Mouse (Mus musculus): ENCODE results near the gene Gpt2.

Gene Gpt2

DNA sequence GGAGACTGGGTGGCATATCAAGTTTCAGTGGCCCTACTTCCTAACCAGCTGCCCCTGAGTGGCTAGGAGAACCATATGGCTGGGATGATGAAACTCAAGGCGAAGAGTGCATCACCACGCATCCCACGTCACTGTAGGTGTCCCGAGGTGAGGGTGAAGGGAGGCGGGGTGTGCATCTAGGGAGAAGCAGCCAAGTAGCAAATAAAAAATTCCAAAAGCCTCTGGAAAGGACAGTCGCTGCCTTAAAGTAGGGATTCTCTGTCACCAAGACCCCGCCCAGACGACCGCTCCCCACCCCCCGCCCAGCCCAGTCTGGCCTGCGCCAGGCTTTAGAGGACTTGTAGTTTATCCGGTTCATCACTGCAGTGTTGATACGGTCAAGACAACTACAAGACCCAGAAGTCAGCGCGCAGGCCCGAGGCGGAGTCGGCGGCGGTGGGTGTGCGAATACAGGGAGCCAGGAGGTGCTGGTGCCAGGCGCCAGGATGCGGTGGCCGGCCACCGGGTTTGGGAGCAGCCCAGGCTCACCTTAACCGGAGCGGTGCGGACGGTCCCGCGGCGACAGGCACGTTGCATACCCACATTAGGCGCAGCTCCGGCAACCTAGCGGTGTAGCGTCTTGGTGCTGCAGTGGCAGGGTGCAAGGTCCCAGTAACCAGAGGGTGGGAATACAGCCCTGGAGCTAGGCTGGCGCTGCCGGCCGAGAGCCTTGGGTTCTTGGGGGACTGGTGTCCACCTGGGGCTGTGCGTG, at the start of gene Gpt2:
Gpt2 (plus strand) TSS at position 452 of the 751 bp plus-strand sequence.
- DNase-seq = peak; percentile 97

GRCm38 (mm10) chr8:85444092-85444491, 48.3 kb upstream of the Gpt2 start:
- DNase-seq = no peak

DNA sequence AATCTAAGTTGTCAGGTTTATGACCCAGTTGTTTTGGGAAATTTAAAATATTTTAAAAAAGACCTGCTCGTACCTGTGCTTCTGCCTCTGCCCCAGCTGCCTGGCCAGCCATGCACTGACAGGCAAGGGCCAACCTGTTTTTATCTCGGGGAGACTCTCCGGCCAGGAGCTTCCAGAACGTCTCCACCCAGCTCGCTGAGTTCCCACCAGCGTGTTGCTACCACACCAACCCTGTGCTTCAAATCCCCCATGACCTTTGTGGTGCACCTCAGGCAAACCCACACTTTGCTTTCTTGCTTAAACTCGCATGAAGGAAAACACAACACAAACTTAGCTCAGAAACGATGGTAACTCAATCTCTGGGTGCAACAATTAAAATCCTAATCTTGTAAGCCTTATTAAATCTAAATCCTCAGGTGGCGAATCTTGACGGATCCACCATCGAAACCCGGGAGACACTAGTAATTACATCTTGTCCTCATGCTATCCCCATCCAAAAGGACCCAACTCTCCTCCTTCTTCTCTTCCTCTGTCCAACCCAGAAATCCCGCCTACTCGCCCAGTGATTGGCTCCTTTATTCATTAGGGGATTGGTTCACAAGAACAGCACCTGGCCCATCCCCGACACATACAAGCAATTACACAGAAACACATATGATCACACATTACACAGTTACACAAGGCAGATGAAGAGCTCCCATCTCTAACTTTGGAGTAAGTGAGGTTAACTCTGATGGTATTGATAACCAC, 46.3 kb upstream of the Gpt2 start:
- no peak for DNase-seq

- DNase-seq = no peak
Observed at GRCm38 (mm10) chr8:85450335-85450734, 42.0 kb upstream of the Gpt2 start.

DNA sequence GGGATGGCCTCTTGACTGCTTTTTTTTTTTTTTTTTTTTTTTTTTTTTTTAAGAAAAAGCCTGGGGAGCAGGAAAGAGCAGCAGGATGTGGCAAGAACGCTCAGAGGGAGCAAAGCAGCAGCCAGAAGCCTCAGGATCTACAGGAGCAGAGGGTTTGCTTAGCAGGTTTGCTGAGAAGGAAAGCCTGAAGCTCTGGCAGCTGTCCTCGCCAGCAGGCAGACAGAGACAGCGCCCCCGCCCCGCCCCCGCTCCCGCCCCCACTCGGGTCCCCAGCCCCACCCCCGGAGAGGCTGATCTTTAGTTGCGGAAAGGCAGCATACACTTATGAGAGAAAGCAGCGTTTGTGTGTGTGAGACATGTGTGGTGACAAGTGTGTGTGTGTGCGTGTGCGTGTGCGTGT, 40.0 kb upstream of the Gpt2 start:
- no peak for DNase-seq

DNA sequence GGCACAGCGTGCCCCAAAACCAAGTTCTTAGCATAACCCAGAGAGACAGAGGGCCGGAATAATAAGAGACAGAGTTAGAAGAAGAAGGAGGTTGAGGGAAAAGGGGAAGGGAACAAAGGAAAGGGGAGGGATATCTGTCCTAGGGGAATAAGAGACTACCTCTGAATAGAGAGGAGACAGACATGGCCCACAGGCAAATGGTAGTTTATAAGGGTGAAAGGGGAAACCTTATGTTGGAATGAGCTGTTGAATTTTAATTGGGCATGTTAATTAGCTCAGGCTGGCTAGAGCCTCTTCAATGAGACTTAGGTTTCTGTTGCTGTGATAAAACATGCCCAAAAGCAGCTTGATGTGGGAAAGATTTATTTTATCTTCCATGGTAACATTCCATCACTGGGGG, 39.1 kb upstream of the Gpt2 start:
- DNase-seq = no peak

DNA sequence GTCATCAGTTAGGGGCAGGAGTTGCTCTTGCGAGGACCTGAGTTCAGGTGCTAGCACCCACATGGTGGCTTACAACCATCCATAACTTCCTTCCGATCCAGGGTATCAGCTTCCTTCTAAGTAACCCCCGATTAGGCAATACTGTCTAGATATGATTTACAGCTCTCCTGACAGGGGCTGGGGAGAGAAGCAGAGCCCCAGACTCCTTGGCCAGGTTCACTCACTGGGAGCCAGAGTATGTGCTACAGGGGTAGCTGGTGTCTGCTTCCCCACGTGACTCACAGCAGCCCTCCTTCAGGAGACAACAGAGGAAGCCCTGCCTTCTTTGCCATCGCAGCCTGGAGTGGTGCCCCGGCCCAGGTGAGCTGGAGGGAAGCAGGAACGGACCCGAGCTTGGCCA, 37.6 kb upstream of the Gpt2 start:
- DNase-seq = no peak

DNA sequence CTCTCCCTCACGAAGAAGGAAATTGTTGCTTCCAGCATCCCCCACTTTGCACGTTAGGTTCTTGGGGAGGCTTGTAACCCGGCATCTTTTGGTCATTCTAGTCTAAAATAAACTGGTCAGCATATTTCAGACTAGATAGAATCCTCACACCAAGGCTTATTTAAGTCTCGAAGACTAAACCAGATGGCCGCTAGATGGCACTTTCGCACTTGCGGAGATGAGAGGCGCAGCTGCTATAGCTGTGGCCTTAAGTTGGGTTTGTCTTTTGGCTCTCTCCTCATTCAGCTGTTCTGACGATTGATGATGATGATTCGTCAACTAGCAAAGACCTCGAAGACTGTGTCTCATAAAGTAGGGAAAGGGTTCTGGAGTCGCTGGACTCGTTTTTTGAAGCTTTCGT, 35.8 kb upstream of the Gpt2 start:
- DNase-seq = peak; percentile 55

- DNase-seq = no peak
Observed at GRCm38 (mm10) chr8:85459582-85459981, 32.8 kb upstream of the Gpt2 start.

- DNase-seq = peak; percentile 14
Observed at GRCm38 (mm10) chr8:85460804-85461203, 31.6 kb upstream of the Gpt2 start.

DNA sequence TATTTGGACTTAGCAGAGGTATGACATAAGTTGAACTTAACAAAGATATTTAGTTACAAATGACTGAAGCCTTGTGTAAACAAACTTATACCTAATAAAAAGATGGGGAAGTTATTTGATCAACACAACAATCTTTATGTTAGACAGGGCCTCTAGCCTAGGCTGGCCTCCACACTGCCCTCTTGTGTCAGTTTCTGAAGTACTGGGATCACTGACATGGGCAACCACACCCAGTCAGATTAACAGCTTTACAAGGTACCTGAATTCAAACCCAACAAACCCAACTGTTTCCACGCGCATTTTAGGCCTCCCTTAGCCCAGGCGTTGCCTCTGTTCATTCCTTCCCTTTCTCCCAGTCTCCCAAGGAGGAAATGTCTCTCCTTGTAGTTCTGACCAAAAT, 31.0 kb upstream of the Gpt2 start:
- DNase-seq = no peak

GRCm38 (mm10) chr8:85462441-85462840, 29.9 kb upstream of the Gpt2 start:
- no peak for DNase-seq

GRCm38 (mm10) chr8:85464316-85464715, 28.1 kb upstream of the Gpt2 start:
- no peak for DNase-seq

GRCm38 (mm10) chr8:85466056-85466455, 26.3 kb upstream of the Gpt2 start:
- DNase-seq = no peak

GRCm38 (mm10) chr8:85470753-85471152, 21.6 kb upstream of the Gpt2 start:
- DNase-seq = no peak

DNA sequence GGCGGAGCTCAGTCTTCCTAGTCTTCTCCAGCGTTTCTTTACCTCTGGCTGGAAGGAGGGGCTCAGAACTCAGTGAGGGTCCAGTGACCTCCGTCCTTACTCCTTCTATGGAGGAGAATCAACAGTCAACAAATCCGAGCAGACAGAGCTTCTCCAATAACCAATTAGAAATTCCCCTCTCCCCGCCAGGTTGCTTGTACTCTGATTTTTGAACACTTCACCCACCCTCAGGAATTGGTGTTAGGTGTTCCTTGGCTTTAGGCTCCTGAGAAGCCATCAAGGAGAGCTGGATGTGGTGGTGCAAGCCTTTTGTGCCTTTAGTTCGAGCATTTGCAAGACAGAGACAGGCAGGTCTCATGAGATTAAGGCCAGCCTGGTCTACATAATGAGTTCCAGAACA, 19.6 kb upstream of the Gpt2 start:
- no peak for DNase-seq

- DNase-seq = no peak
Observed at GRCm38 (mm10) chr8:85473246-85473645, 19.1 kb upstream of the Gpt2 start.

DNA sequence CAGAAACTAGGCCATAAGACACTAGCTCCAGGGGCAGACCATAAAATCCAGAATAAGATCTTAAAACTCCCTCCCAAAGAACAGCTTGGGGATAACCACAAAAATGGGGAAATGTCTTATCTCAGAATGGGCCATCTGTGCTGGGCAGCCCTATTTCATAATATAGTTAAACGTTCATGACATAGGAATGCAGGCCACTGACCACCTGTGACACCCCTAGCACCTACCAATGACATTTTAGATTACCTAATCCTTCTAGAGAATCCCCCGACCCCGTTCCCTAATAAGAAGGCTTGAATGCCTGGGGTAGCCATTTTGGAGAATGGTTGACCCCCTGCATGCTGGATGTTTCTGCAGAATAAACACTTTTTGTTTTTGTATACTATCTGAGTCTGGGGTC, 17.5 kb upstream of the Gpt2 start:
- DNase-seq = no peak

GRCm38 (mm10) chr8:85476970-85477545, 15.3 kb upstream of the Gpt2 start:
- DNase-seq = no peak

GRCm38 (mm10) chr8:85478397-85478796, 14.0 kb upstream of the Gpt2 start:
- DNase-seq = no peak

DNA sequence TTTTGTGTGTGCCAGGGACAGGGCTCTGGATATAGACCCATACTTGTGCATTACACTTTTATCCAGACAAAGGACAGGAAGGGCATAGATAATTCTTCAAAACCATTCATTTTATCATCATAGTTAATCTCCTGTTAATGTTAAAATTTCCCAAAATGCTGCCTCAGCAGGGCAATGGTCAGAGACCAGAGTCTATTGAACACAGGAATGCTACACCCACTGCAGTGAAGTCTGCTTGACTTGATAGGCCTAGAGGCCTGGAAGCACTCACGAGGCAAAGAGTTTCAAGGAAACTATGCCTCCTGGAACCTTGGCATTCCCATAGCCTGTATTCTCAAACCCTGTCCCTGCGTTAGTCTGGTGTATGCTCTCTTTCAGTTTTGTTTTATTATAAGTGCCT, 12.7 kb upstream of the Gpt2 start:
- DNase-seq = no peak

- DNase-seq = peak; percentile 51
Observed at GRCm38 (mm10) chr8:85481900-85482299, 10.5 kb upstream of the Gpt2 start.

- DNase-seq = peak; percentile 67
Observed at GRCm38 (mm10) chr8:85482427-85482826, 9.9 kb upstream of the Gpt2 start.
